Mouse (Mus musculus) liver, adult 2 months (tissue): ENCODE data around the gene Wtap. TPM values are rescaled to one million over a fixed set of nuclear protein-coding genes. Genes with fewer than 3 reads are reported as not detected.
"Not testable (repeated sequence)": the region's sequence is repeated elsewhere in the genome, so short reads cannot be mapped to it uniquely, and the experiment has no call there.

ENCODE experiments used
- DNase-seq: peaks from one replicate; pipeline ENCODE4 v3.0.0-alpha.2; 2011; ENCODE audit warnings: low read depth, low spot score; ENCODE audit errors: extremely low read depth
- H3K27ac ChIP-seq: fragments of 200-500 bp; replicated peaks from 2 replicates; pipeline ENCODE4 v1.5.1; 2012; ENCODE audit warnings: low read depth, mild to moderate bottlenecking, control low read depth, inconsistent platforms, low read length; ENCODE audit not compliant: insufficient read depth
- H3K27me3 ChIP-seq: fragments of 200-500 bp; 2 replicates; pipeline ENCODE4 v1.6.1; 2012; ENCODE audit warnings: mild to moderate bottlenecking, moderate library complexity, low read length, inconsistent platforms; ENCODE audit not compliant: control insufficient read depth, insufficient read depth
- H3K36me3 ChIP-seq: fragments of 200-500 bp; 2 replicates; pipeline ENCODE4 v1.6.1; 2012; ENCODE audit warnings: low read length, inconsistent platforms; ENCODE audit not compliant: control insufficient read depth, insufficient read depth
- H3K4me1 ChIP-seq: fragments of 200-500 bp; 2 replicates; pipeline ENCODE4 v1.6.1; 2011; ENCODE audit warnings: low read length; ENCODE audit not compliant: control insufficient read depth, insufficient read depth
- H3K4me3 ChIP-seq: fragments of 200-500 bp; 2 replicates; pipeline ENCODE4 v1.5.1; 2011; ENCODE audit warnings: low read depth, mild to moderate bottlenecking, control low read depth, low read length, moderate library complexity; ENCODE audit not compliant: insufficient read depth
- H3K79me2 ChIP-seq: fragments of 200-500 bp; 2 replicates; pipeline ENCODE4 v1.6.1; 2012; ENCODE audit warnings: inconsistent platforms, mild to moderate bottlenecking, low read length, moderate library complexity; ENCODE audit not compliant: control insufficient read depth, insufficient read depth
- H3K9ac ChIP-seq: fragments of 200-500 bp; 2 replicates; pipeline ENCODE4 v1.6.1; 2012; ENCODE audit warnings: low read depth, mild to moderate bottlenecking, control low read depth, inconsistent platforms, low read length
- CTCF ChIP-seq: fragments of 200-500 bp; IDR thresholded peaks from 2 replicates; pipeline ENCODE4 v1.5.1; 2011; ENCODE audit warnings: low read depth, low read length, control low read depth
- POLR2A ChIP-seq: fragments of 200-500 bp; IDR thresholded peaks from 2 replicates; pipeline ENCODE4 v1.6.1; 2011; ENCODE audit warnings: low read length, control low read depth; ENCODE audit not compliant: insufficient read depth; ENCODE audit errors: extremely low read depth
- WGBS: fragments of 180-500 bp; shearing (Covaris S2); methylation state at CpG from one replicate; pipeline ENCODE4 v1.1.7; 2018; 5-methylcytosine and 5-hydroxymethylcytosine counted together
- polyA plus RNA-seq: library from polyadenylated mRNA; depleted of rRNA; stranded (reverse); fragments of >200 nt; gene quantifications from 2 replicates; pipeline ENCODE4 v1.2.3, GENCODE M21; 2012
- total RNA-seq: library from RNA; depleted of rRNA; stranded (reverse); fragments of >200 nt; gene quantifications from 2 replicates; pipeline ENCODE4 v1.2.3, GENCODE M21; 2014

The Wtap gene
- total and polyA plus RNA-seq, 2 experiments, result 7.8 to 32.0 TPM

GRCm38 (mm10) chr17:12938077-12938476 lies 55.9 kb downstream of the Wtap start:
- Histone ChIP-seq H3K27me3 (no peaks in the 10 kb centered on the region), H3K4me3 (peak overlapping the region; percentile 5; the same call in 1 of the 2 replicates), H3K27ac (peak overlapping the region; percentile 67), H3K36me3 (peaks cover 7% of the 10 kb centered on the region; the same call in 1 of the 2 replicates), H3K4me1 (peaks cover 15% of the 10 kb centered on the region), H3K79me2 (no peaks in the 10 kb centered on the region; the same call in 1 of the 2 replicates), H3K9ac (peak overlapping the region; percentile 52; the same call in 1 of the 2 replicates)
- TF ChIP-seq POLR2A, result no peak
- TF ChIP-seq CTCF, result no peak
- 18% methylated on average over 2 of the region's 2 CpGs for WGBS
- no peak for DNase-seq

GRCm38 (mm10) chr17:12937412-12937970 lies 56.5 kb downstream of the Wtap start:
- DNase-seq, result peak; percentile 97
- Histone ChIP-seq H3K4me1 (peaks cover 15% of the 10 kb centered on the region), H3K27me3 (no peaks in the 10 kb centered on the region), H3K9ac (no peak overlapping the region), H3K79me2 (no peaks in the 10 kb centered on the region; the same call in 1 of the 2 replicates), H3K36me3 (peaks cover 6% of the 10 kb centered on the region; the same call in 1 of the 2 replicates), H3K27ac (peak overlapping the region; percentile 74), H3K4me3 (no peak overlapping the region)
- TF ChIP-seq CTCF, result no peak
- no peak for TF ChIP-seq POLR2A
- 21% methylated on average over 2 of the region's 2 CpGs for WGBS

- H3K4me1 ChIP-seq, result peaks cover 17% of the 10 kb centered on the region
- peak overlapping the region; percentile 85 for H3K27ac ChIP-seq
- no peaks in the 10 kb centered on the region for H3K27me3 ChIP-seq
- peak; percentile 93 for DNase-seq
- H3K36me3 ChIP-seq, result peaks cover 6% of the 10 kb centered on the region; the same call in 1 of the 2 replicates
- TF ChIP-seq CTCF (no peak), POLR2A (no peak)
- no peaks in the 10 kb centered on the region; the same call in 1 of the 2 replicates for H3K79me2 ChIP-seq
- no peak overlapping the region for H3K4me3 ChIP-seq
- no peak overlapping the region for H3K9ac ChIP-seq
- WGBS, result 15% methylated on average over 4 of the region's 4 CpGs
These were observed 58.2 kb downstream of the Wtap start for GRCm38 (mm10) chr17:12935719-12936118.

GRCm38 (mm10) chr17:12931576-12931975 lies 62.4 kb downstream of the Wtap start:
- Histone ChIP-seq H3K36me3 (peaks cover 15% of the 10 kb centered on the region), H3K27ac (peak overlapping the region; percentile 64), H3K4me1 (peaks cover 30% of the 10 kb centered on the region)
- not testable (repeated sequence) for H3K4me3 ChIP-seq, H3K79me2 ChIP-seq, H3K27me3 ChIP-seq, DNase-seq, H3K9ac ChIP-seq
- WGBS, result 89% methylated on average over 5 of the region's 5 CpGs

GRCm38 (mm10) chr17:12925703-12926180 lies 68.2 kb downstream of the Wtap start:
- Histone ChIP-seq H3K4me3 (no peak overlapping the region), H3K27me3 (no peaks in the 10 kb centered on the region), H3K36me3 (peaks cover 45% of the 10 kb centered on the region), H3K4me1 (peaks cover 28% of the 10 kb centered on the region), H3K9ac (no peak overlapping the region), H3K79me2 (no peaks in the 10 kb centered on the region), H3K27ac (peak overlapping the region; percentile 90)
- TF ChIP-seq CTCF (no peak), POLR2A (no peak)
- WGBS, result 25% methylated on average over 8 of the region's 8 CpGs
- peak; percentile 93 for DNase-seq

GRCm38 (mm10) chr17:12925001-12925400 lies 69.0 kb downstream of the Wtap start:
- TF ChIP-seq CTCF (no peak), POLR2A (no peak)
- DNase-seq, result peak; percentile 100
- no peak overlapping the region for H3K4me3 ChIP-seq
- H3K27ac ChIP-seq, result peak overlapping the region; percentile 32; the same call in 1 of the 2 replicates
- H3K36me3 ChIP-seq, result peaks cover 52% of the 10 kb centered on the region
- H3K9ac ChIP-seq, result no peak overlapping the region
- H3K79me2 ChIP-seq, result no peaks in the 10 kb centered on the region
- 23% methylated on average over 3 of the region's 3 CpGs for WGBS
- H3K27me3 ChIP-seq, result no peaks in the 10 kb centered on the region
- H3K4me1 ChIP-seq, result peaks cover 24% of the 10 kb centered on the region
